ENCODE assay signal across 25 mouse cellular contexts in genomic region chr17:10031033-10031432, GRCm38 (mm10).
A peak's percentile ranks its signal among the peaks of the same experiment; 100 is the strongest.
DNase-seq lines count a peak whose midpoint lies in the region; ATAC-seq and TF ChIP-seq lines count a peak whose summit lies in the region.
"Had no signal": no experiment of that assay in that cellular context is flagged by ENCODE, and none has a peak within 500 bp of the region (broad histone marks: within the 10 kb centered on the region; RNA-seq: fewer than 3 reads in every experiment).

No protein-coding gene starts in this region.

- H3K36me3 ChIP-seq in embryonic facial prominence, embryonic 12.5 days, result no peaks in the 10 kb centered on the region
- no peaks in the 10 kb centered on the region for H3K36me3 ChIP-seq in embryonic facial prominence, embryonic 10.5 days (replicated peaks)
- H3K36me3 ChIP-seq in kidney, postnatal 0 days (ENCODE audit: insufficient read depth, low read length), result no peaks in the 10 kb centered on the region
- H3K36me3 ChIP-seq in midbrain, embryonic 11.5 days (ENCODE audit: control insufficient read depth, insufficient read depth, low read length), result no peaks in the 10 kb centered on the region
- H3K36me3 ChIP-seq in midbrain, embryonic 13.5 days, result no peaks in the 10 kb centered on the region
- H3K36me3 ChIP-seq: embryonic facial prominence, embryonic 15.5 days; forebrain, embryonic 12.5 days; hindbrain, embryonic 12.5 days; hindbrain, embryonic 15.5 days; intestine, embryonic 15.5 days had no signal

- ATAC-seq in embryonic facial prominence, embryonic 12.5 days (ENCODE audit: insufficient number of reproducible peaks, insufficient read depth, low FRiP score, low TSS enrichment), result 0 out of 2 replicates have a peak, but pooled peaks have one; percentile 41
- ATAC-seq in kidney, postnatal 0 days (replicated peaks; ENCODE audit: low FRiP score, low read depth), result peak; percentile 52; the same call in 1 of the 2 replicates
- 0 out of 2 replicates have a peak, but pooled peaks have one; percentile 14 for ATAC-seq in midbrain, embryonic 11.5 days (ENCODE audit: low FRiP score)
- ATAC-seq in midbrain, embryonic 13.5 days, result no peak
- ATAC-seq: activated CD4-positive, CD25-positive, alpha-beta regulatory T cell, adult 4 months; forebrain, embryonic 16.5 days; intestine, embryonic 15.5 days had no signal

- H3K4me3 ChIP-seq in embryonic facial prominence, embryonic 12.5 days, result no peak overlapping the region
- no peak overlapping the region for H3K4me3 ChIP-seq in embryonic facial prominence, embryonic 10.5 days
- H3K4me3 ChIP-seq in kidney, postnatal 0 days (replicated peaks; ENCODE audit: low read depth, low read length), result no peak overlapping the region
- H3K4me3 ChIP-seq in midbrain, embryonic 11.5 days (ENCODE audit: low read depth, low read length), result no peak overlapping the region
- no peak overlapping the region for H3K4me3 ChIP-seq in midbrain, embryonic 13.5 days (replicated peaks)
- H3K4me3 ChIP-seq: embryonic facial prominence, embryonic 15.5 days; forebrain, embryonic 12.5 days; heart, adult 2 months; hindbrain, embryonic 12.5 days; hindbrain, embryonic 15.5 days; intestine, embryonic 15.5 days had no signal

- DNase-seq in embryonic facial prominence, embryonic 10.5 days (ENCODE audit: low spot score), result no peak
- DNase-seq in heart, adult 11 months, result peak; percentile 87
- no peak for DNase-seq in heart, postnatal 36 days
- no peak for DNase-seq in kidney, postnatal 0 days (ENCODE audit: low spot score)
- DNase-seq in kidney, adult 18-20 months, result no peak
- DNase-seq in midbrain, embryonic 11.5 days (ENCODE audit: low spot score, missing footprints), result no peak
- DNase-seq: adrenal gland, adult 8-10 months; adrenal gland, postnatal 25 days; cerebellum, adult 11-12 months; cerebellum, adult 8-10 months; cerebellum, postnatal 36 days; embryo, embryonic 11 days; gastrocnemius, postnatal 25 days; heart, adult 2 months; heart, postnatal 4 days had no signal

- H3K9ac ChIP-seq in embryonic facial prominence, embryonic 12.5 days, result no peak overlapping the region
- no peak overlapping the region for H3K9ac ChIP-seq in kidney, postnatal 0 days (ENCODE audit: low read depth, low read length)
- no peak overlapping the region for H3K9ac ChIP-seq in midbrain, embryonic 11.5 days (ENCODE audit: low read length)
- no peak overlapping the region for H3K9ac ChIP-seq in midbrain, embryonic 13.5 days (replicated peaks)
- H3K9ac ChIP-seq: embryonic facial prominence, embryonic 15.5 days; forebrain, embryonic 12.5 days; hindbrain, embryonic 12.5 days; hindbrain, embryonic 15.5 days; intestine, embryonic 15.5 days had no signal

- no peak overlapping the region for H3K4me2 ChIP-seq in embryonic facial prominence, embryonic 12.5 days (replicated peaks)
- H3K4me2 ChIP-seq in kidney, postnatal 0 days (ENCODE audit: low read length), result no peak overlapping the region
- no peak overlapping the region for H3K4me2 ChIP-seq in midbrain, embryonic 11.5 days
- no peak overlapping the region for H3K4me2 ChIP-seq in midbrain, embryonic 13.5 days (replicated peaks)
- H3K4me2 ChIP-seq: embryonic facial prominence, embryonic 15.5 days; forebrain, embryonic 12.5 days; heart, embryonic 11.5 days; hindbrain, embryonic 12.5 days; hindbrain, embryonic 15.5 days; intestine, embryonic 15.5 days had no signal

- WGBS in embryonic facial prominence, embryonic 12.5 days, result 62% methylated on average over 3 of the region's 3 CpGs
- WGBS in embryonic facial prominence, embryonic 10.5 days, result 61% methylated on average over 3 of the region's 3 CpGs
- 74% methylated on average over 3 of the region's 3 CpGs for WGBS in kidney, postnatal 0 days
- 79% methylated on average over 3 of the region's 3 CpGs for WGBS in midbrain, embryonic 11.5 days
- WGBS in midbrain, embryonic 13.5 days, result 67% methylated on average over 3 of the region's 3 CpGs

- no peak for TF ChIP-seq CTCF in kidney, postnatal 0 days (IDR thresholded peaks at IDR 0.05; ENCODE audit: low read depth)

- H3K9me3 ChIP-seq in embryonic facial prominence, embryonic 12.5 days, result no peaks in the 10 kb centered on the region
- H3K9me3 ChIP-seq in embryonic facial prominence, embryonic 10.5 days, result no peaks in the 10 kb centered on the region
- H3K9me3 ChIP-seq in kidney, postnatal 0 days (replicated peaks; ENCODE audit: low read length), result no peaks in the 10 kb centered on the region
- H3K9me3 ChIP-seq in midbrain, embryonic 11.5 days (ENCODE audit: control insufficient read depth, low read length), result no peaks in the 10 kb centered on the region
- H3K9me3 ChIP-seq in midbrain, embryonic 13.5 days, result no peaks in the 10 kb centered on the region
- H3K9me3 ChIP-seq: embryonic facial prominence, embryonic 15.5 days; forebrain, embryonic 12.5 days; hindbrain, embryonic 12.5 days; hindbrain, embryonic 15.5 days; intestine, embryonic 15.5 days had no signal

- no peak overlapping the region for H3K27ac ChIP-seq in embryonic facial prominence, embryonic 12.5 days
- no peak overlapping the region for H3K27ac ChIP-seq in embryonic facial prominence, embryonic 10.5 days (replicated peaks)
- no peak overlapping the region for H3K27ac ChIP-seq in kidney, postnatal 0 days
- H3K27ac ChIP-seq in midbrain, embryonic 11.5 days (ENCODE audit: low read depth, low read length), result no peak overlapping the region
- no peak overlapping the region for H3K27ac ChIP-seq in midbrain, embryonic 13.5 days
- H3K27ac ChIP-seq: embryonic facial prominence, embryonic 15.5 days; forebrain, embryonic 12.5 days; heart, adult 2 months; hindbrain, embryonic 12.5 days; hindbrain, embryonic 15.5 days; intestine, embryonic 15.5 days had no signal

- intact Hi-C loops in heart, postnatal 36 days (cut with DNase I), result loop anchor here (5.0 kb wide), 1 partner anchor 64 kb away; no protein-coding TSS in a partner anchor

- no peaks in the 10 kb centered on the region for H3K4me1 ChIP-seq in embryonic facial prominence, embryonic 12.5 days
- H3K4me1 ChIP-seq in embryonic facial prominence, embryonic 10.5 days, result peaks cover 16% of the 10 kb centered on the region
- H3K4me1 ChIP-seq in kidney, postnatal 0 days (replicated peaks; ENCODE audit: insufficient read depth, low read length), result no peaks in the 10 kb centered on the region
- peaks cover 2% of the 10 kb centered on the region for H3K4me1 ChIP-seq in midbrain, embryonic 11.5 days (ENCODE audit: control insufficient read depth, insufficient read depth, low read length)
- H3K4me1 ChIP-seq in midbrain, embryonic 13.5 days (replicated peaks), result no peaks in the 10 kb centered on the region
- H3K4me1 ChIP-seq: embryonic facial prominence, embryonic 15.5 days; intestine, embryonic 15.5 days had no signal

- no peaks in the 10 kb centered on the region for H3K27me3 ChIP-seq in embryonic facial prominence, embryonic 12.5 days
- no peaks in the 10 kb centered on the region for H3K27me3 ChIP-seq in embryonic facial prominence, embryonic 10.5 days (replicated peaks; ENCODE audit: low read depth, poor library complexity, severe bottlenecking)
- H3K27me3 ChIP-seq in kidney, postnatal 0 days (ENCODE audit: insufficient read depth, low read length), result no peaks in the 10 kb centered on the region
- H3K27me3 ChIP-seq in midbrain, embryonic 11.5 days (ENCODE audit: control insufficient read depth, insufficient read depth, low read length), result no peaks in the 10 kb centered on the region
- H3K27me3 ChIP-seq in midbrain, embryonic 13.5 days, result no peaks in the 10 kb centered on the region
- H3K27me3 ChIP-seq: embryonic facial prominence, embryonic 15.5 days; forebrain, embryonic 12.5 days; hindbrain, embryonic 12.5 days; hindbrain, embryonic 15.5 days; intestine, embryonic 15.5 days had no signal
